Mouse (Mus musculus): ENCODE measurements around the gene Srm. TPM values are rescaled to one million over a fixed set of nuclear protein-coding genes. Genes with fewer than 3 reads are reported as not detected.

Srm gene
- 135 and 145 TPM in 2 replicates for polyA plus RNA-seq (2015; fragmentation: Nextera tagmentation; extraction: Ambion mirVana)

DNA sequence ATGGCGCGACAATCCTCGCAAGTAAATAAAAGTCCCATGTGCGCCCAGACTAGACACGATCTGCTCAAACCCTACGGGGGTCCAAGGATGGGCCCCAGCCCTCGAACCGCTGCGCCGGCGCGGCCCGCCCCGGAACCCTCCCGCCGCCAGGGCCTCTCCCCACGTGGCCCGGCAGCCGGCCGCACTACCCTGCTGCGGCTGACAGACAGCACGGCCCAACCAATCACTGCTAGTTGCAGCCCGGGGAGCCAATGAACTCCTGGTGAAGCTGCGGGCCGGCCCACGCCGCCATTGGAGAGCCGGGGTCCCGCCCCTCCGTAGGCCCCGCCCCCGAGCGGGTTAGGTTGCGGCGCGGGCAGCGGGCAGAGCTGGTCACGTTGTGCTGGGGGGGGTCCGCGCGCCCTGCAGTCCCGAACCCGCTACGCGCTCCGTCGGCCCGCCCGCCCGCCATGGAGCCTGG lies at the start of gene Srm:
Gene Srm, plus strand, starts transcription at position 333 of the 460 bp plus-strand sequence.
- Histone ChIP-seq H3K4me1 (replicated peaks) (peaks cover 18% of the 10 kb centered on the region), H3K27me3 (no peaks in the 10 kb centered on the region), H3K27ac (peak within 1 kb of the TSS; percentile 78), H3K9me3 (no peaks in the 10 kb centered on the region), H3K4me2 (peak within 1 kb of the TSS; percentile 94), H3K4me3 (peak within 1 kb of the TSS; percentile 97), H3K36me3 (peaks cover 32% of the 10 kb centered on the region), H3K9ac (peak within 1 kb of the TSS; percentile 89)
- WGBS, result under 1% methylated on average over 50 of the region's 50 CpGs
- ATAC-seq (ENCODE audit: low FRiP score), result peak; percentile 99

DNA sequence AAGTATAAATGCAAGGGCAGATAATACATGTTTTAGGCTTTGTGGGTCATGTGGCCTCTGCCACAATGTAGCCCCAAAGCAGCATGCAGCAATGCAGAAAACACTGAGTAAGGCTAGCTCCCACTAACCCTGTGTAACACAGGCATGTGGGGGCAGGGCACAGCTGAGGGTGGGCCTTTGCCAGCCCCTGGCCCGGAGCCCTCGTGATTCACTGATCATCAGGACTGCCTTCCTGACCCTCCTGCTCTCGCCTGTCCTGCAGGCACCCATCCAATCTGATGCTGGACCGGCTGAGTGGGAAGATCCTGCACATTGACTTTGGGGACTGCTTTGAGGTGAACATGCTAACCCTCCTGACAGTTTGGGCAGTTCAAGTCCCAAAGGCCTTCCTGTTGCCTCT lies 42.2 kb upstream of the Srm start:
- no peaks in the 10 kb centered on the region for H3K4me1 ChIP-seq (replicated peaks)
- no peak overlapping the region for H3K4me3 ChIP-seq
- ATAC-seq (ENCODE audit: low FRiP score), result no peak
- H3K36me3 ChIP-seq, result peaks cover 96% of the 10 kb centered on the region
- no peaks in the 10 kb centered on the region for H3K9me3 ChIP-seq
- no peak overlapping the region for H3K27ac ChIP-seq
- H3K27me3 ChIP-seq, result no peaks in the 10 kb centered on the region
- WGBS, result 96% methylated on average over 4 of the region's 4 CpGs
- no peak overlapping the region for H3K4me2 ChIP-seq
- H3K9ac ChIP-seq, result no peak overlapping the region

GRCm38 (mm10) chr4:148557766-148558165 lies 33.5 kb upstream of the Srm start:
- H3K4me2 ChIP-seq, result peak overlapping the region; percentile 67
- H3K4me1 ChIP-seq (replicated peaks), result peaks cover 8% of the 10 kb centered on the region
- ATAC-seq (ENCODE audit: low FRiP score), result no peak
- peak overlapping the region; percentile 93 for H3K9ac ChIP-seq
- H3K9me3 ChIP-seq, result no peaks in the 10 kb centered on the region
- peak overlapping the region; percentile 79 for H3K4me3 ChIP-seq
- peaks cover 71% of the 10 kb centered on the region for H3K36me3 ChIP-seq
- 36% methylated on average over 6 of the region's 6 CpGs for WGBS
- peak overlapping the region; percentile 97 for H3K27ac ChIP-seq
- H3K27me3 ChIP-seq, result no peaks in the 10 kb centered on the region

- peak within 1 kb of the TSS; percentile 93 for H3K9ac ChIP-seq
- peaks cover 8% of the 10 kb centered on the region for H3K4me1 ChIP-seq (replicated peaks)
- H3K27me3 ChIP-seq, result no peaks in the 10 kb centered on the region
- peaks cover 71% of the 10 kb centered on the region for H3K36me3 ChIP-seq
- H3K4me3 ChIP-seq, result peak within 1 kb of the TSS; percentile 79
- under 1% methylated on average over 62 of the region's 63 CpGs for WGBS
- no peaks in the 10 kb centered on the region for H3K9me3 ChIP-seq
- H3K4me2 ChIP-seq, result peak within 1 kb of the TSS; percentile 67
- ATAC-seq (ENCODE audit: low FRiP score), result peak; percentile 96
- peak within 1 kb of the TSS; percentile 97 for H3K27ac ChIP-seq
Observed at GRCm38 (mm10) chr4:148558297-148559000, 32.9 kb upstream of the Srm start, which contains the start of gene Exosc10. Gene Exosc10, plus strand, starts transcription at chr4:148558429.

GRCm38 (mm10) chr4:148562676-148563075 lies 28.6 kb upstream of the Srm start:
- no peak for ATAC-seq (ENCODE audit: low FRiP score)
- H3K4me2 ChIP-seq, result no peak overlapping the region

GRCm38 (mm10) chr4:148563595-148563994 lies 27.7 kb upstream of the Srm start:
- Histone ChIP-seq H3K4me1 (replicated peaks) (peaks cover 8% of the 10 kb centered on the region), H3K27ac (no peak overlapping the region), H3K4me2 (no peak overlapping the region), H3K9ac (no peak overlapping the region), H3K27me3 (no peaks in the 10 kb centered on the region), H3K4me3 (no peak overlapping the region), H3K9me3 (no peaks in the 10 kb centered on the region), H3K36me3 (peaks cover 87% of the 10 kb centered on the region)
- WGBS, result 96% methylated on average over 12 of the region's 12 CpGs
- no peak for ATAC-seq (ENCODE audit: low FRiP score)

More at GRCm38 (mm10) chr4:148562676-148563075, 28.6 kb upstream of the Srm start:
- H3K27me3 ChIP-seq, result no peaks in the 10 kb centered on the region
- 95% methylated on average over 17 of the region's 17 CpGs for WGBS
- no peak overlapping the region for H3K27ac ChIP-seq
- H3K4me3 ChIP-seq, result no peak overlapping the region
- H3K4me1 ChIP-seq (replicated peaks), result peaks cover 8% of the 10 kb centered on the region
- peaks cover 78% of the 10 kb centered on the region for H3K36me3 ChIP-seq
- no peak overlapping the region for H3K9ac ChIP-seq
- no peaks in the 10 kb centered on the region for H3K9me3 ChIP-seq

DNA sequence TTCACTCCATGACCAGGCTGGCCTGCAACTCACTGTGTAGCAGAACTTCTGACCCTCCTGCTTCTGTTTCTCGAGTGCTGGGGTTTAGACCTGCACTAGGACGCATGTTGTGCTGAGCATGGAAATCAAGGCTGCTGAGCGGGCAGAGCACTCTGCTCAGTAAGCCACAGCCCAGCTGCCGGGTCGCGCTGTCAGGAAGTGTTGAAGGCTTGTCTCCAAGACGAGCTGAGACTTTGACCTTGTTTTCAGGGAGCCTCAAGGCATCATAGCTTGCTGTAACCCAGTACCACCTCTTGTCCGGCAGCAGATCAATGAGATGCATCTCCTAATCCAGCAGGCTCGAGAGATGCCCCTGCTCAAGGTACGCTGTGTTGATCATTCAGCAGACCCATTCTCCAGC lies 21.2 kb upstream of the Srm start:
- no peaks in the 10 kb centered on the region for H3K9me3 ChIP-seq
- H3K4me3 ChIP-seq, result no peak overlapping the region
- H3K4me1 ChIP-seq (replicated peaks), result no peaks in the 10 kb centered on the region
- H3K36me3 ChIP-seq, result peaks cover 98% of the 10 kb centered on the region
- H3K27me3 ChIP-seq, result no peaks in the 10 kb centered on the region
- no peak for ATAC-seq (ENCODE audit: low FRiP score)
- no peak overlapping the region for H3K27ac ChIP-seq
- no peak overlapping the region for H3K4me2 ChIP-seq
- H3K9ac ChIP-seq, result no peak overlapping the region
- 92% methylated on average over 10 of the region's 10 CpGs for WGBS

DNA sequence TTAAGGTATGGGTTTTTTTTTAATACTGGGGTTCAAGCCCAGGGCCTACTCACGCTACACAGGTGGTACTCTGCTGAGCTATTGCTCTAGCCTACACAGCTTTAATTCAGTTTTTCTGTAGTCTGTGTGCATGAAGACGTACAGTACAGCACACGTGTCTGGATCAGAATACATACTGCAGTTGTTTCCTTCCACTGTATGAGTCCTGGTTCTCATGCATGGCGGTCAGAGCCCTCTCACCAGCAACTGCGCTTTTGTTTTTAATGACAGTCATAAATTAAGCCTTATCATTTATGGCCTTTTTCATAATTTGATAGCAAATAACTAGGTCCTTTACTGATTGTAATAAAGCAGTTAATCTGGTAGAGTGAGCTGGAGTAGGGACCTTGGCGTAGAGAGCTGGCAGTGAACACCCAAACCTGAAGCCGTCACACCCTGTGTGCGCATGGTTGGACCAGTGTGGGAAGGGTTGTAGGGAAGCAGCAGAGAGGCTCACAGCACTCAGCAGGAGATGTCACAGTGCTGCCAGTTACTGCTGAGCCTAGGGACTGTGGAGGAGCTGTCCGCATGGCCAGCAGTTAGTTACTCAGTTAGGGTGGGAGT lies 20.5 kb upstream of the Srm start:
- no peaks in the 10 kb centered on the region for H3K4me1 ChIP-seq (replicated peaks)
- H3K4me2 ChIP-seq, result no peak overlapping the region
- H3K36me3 ChIP-seq, result peaks cover 98% of the 10 kb centered on the region
- no peak overlapping the region for H3K27ac ChIP-seq
- ATAC-seq (ENCODE audit: low FRiP score), result no peak
- no peaks in the 10 kb centered on the region for H3K9me3 ChIP-seq
- no peak overlapping the region for H3K9ac ChIP-seq
- no peak overlapping the region for H3K4me3 ChIP-seq
- 97% methylated on average over 9 of the region's 9 CpGs for whole genome bisulfite sequencing
- no peaks in the 10 kb centered on the region for H3K27me3 ChIP-seq

GRCm38 (mm10) chr4:148573222-148573621 lies 18.1 kb upstream of the Srm start:
- Histone ChIP-seq H3K4me3 (no peak overlapping the region), H3K27ac (no peak overlapping the region), H3K36me3 (peaks cover 97% of the 10 kb centered on the region), H3K9ac (no peak overlapping the region), H3K27me3 (no peaks in the 10 kb centered on the region), H3K9me3 (no peaks in the 10 kb centered on the region), H3K4me1 (replicated peaks) (no peaks in the 10 kb centered on the region), H3K4me2 (no peak overlapping the region)
- WGBS, result 96% methylated on average over 7 of the region's 7 CpGs
- no peak for ATAC-seq (ENCODE audit: low FRiP score)

GRCm38 (mm10) chr4:148580765-148581164 lies 10.5 kb upstream of the Srm start:
- H3K36me3 ChIP-seq, result peaks cover 76% of the 10 kb centered on the region
- H3K27me3 ChIP-seq, result no peaks in the 10 kb centered on the region
- no peaks in the 10 kb centered on the region for H3K9me3 ChIP-seq
- no peak overlapping the region for H3K4me3 ChIP-seq
- H3K4me2 ChIP-seq, result no peak overlapping the region
- H3K9ac ChIP-seq, result no peak overlapping the region
- ATAC-seq (ENCODE audit: low FRiP score), result no peak
- no peak overlapping the region for H3K27ac ChIP-seq
- no peaks in the 10 kb centered on the region for H3K4me1 ChIP-seq (replicated peaks)
- WGBS, result 95% methylated on average over 9 of the region's 9 CpGs

- H3K4me2 ChIP-seq, result no peak overlapping the region
- peaks cover 70% of the 10 kb centered on the region for H3K36me3 ChIP-seq
- no peak for ATAC-seq (ENCODE audit: low FRiP score)
- no peaks in the 10 kb centered on the region for H3K27me3 ChIP-seq
- 94% methylated on average over 5 of the region's 5 CpGs for WGBS
- H3K27ac ChIP-seq, result no peak overlapping the region
- no peaks in the 10 kb centered on the region for H3K4me1 ChIP-seq (replicated peaks)
- H3K9ac ChIP-seq, result no peak overlapping the region
- H3K9me3 ChIP-seq, result no peaks in the 10 kb centered on the region
- H3K4me3 ChIP-seq, result no peak overlapping the region
Observed at GRCm38 (mm10) chr4:148581422-148581821, 9.9 kb upstream of the Srm start.

- no peak overlapping the region for H3K27ac ChIP-seq
- no peak overlapping the region for H3K4me2 ChIP-seq
- no peak for ATAC-seq (ENCODE audit: low FRiP score)
- peaks cover 52% of the 10 kb centered on the region for H3K36me3 ChIP-seq
- no peak overlapping the region for H3K4me3 ChIP-seq
- H3K4me1 ChIP-seq (replicated peaks), result no peaks in the 10 kb centered on the region
- H3K27me3 ChIP-seq, result no peaks in the 10 kb centered on the region
- WGBS, result 88% methylated on average over 4 of the region's 4 CpGs
- H3K9me3 ChIP-seq, result no peaks in the 10 kb centered on the region
- no peak overlapping the region for H3K9ac ChIP-seq
Observed at GRCm38 (mm10) chr4:148583257-148583656, 8.0 kb upstream of the Srm start.

All from hindbrain, embryonic 13.5 days (tissue).